Mouse (Mus musculus) activated CD4-positive, CD25-positive, alpha-beta regulatory T cell, adult 4 months (primary cell): ENCODE results near the gene Slc6a17. TPM values are rescaled to one million over a fixed set of nuclear protein-coding genes. Genes with fewer than 3 reads are reported as not detected.

Source experiments
- ATAC-seq: one replicate; pipeline ENCODE4 v1.8.0; 2017
- polyA plus RNA-seq, 2 experiments: library from polyadenylated mRNA; unstranded; fragments of 100-300 nt; shearing (Covaris generic); gene quantifications; one replicate each; pipeline ENCODE4 v1.2.1; 2017

Slc6a17 gene
- polyA plus RNA-seq, 2 experiments from 2014 or later: not detected

GRCm38 (mm10) chr3:107459773-107460431 lies 57.9 kb downstream of the Slc6a17 start:
- ATAC-seq: no peak

- no peak for ATAC-seq
Measured at GRCm38 (mm10) chr3:107459196-107459772, 58.5 kb downstream of the Slc6a17 start, which contains the start of gene Kcnc4. Kcnc4 (minus strand) TSS chr3:107459552.

GRCm38 (mm10) chr3:107458528-107459195 lies 59.2 kb downstream of the Slc6a17 start:
- ATAC-seq: no peak

DNA sequence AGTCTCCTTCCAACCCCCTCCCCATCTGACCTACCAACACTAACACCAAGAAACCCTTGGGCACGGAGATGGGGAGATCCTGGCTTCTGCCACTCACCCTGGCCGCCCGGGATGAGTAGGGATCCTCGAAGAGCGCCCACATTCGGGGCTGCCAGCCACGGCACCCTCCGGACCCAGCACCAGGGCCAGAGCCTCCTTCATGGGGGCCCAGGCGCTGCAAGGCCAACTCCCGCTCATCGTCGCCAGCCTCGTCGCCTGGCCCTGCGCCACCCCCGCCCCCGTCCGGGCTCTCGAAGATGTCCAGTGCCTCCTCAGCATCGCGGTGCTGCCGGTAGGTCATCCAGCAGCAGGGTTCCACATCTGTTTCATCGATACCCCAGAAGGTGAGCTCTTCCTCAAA lies 59.7 kb downstream of the Slc6a17 start:
- ATAC-seq: no peak

- ATAC-seq: no peak
Measured at GRCm38 (mm10) chr3:107454280-107454679, 63.5 kb downstream of the Slc6a17 start.

- no peak for ATAC-seq
Measured at GRCm38 (mm10) chr3:107446822-107447221, 71.0 kb downstream of the Slc6a17 start.

DNA sequence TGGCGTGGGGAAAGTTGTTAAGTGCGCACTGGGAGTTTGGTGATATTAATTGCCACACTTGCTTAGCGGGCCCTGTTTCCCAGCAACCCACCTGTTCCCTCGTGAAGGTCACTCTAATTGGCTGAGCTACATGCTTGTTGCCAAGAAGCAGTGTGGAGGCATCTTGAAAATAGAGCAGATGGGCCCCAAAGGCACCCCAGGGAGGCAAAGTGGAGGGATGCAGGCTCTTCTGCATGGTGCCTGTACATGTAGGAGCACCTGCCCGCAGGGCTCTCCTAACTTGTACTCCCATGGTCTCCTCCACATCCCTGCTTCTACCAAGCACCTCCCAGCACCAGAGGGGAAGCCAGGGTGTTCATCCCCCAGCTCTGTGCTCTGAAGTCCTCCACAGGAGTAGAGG lies 74.0 kb downstream of the Slc6a17 start:
- ATAC-seq: no peak

GRCm38 (mm10) chr3:107442191-107442590 lies 75.6 kb downstream of the Slc6a17 start:
- no peak for ATAC-seq

GRCm38 (mm10) chr3:107441306-107441705 lies 76.5 kb downstream of the Slc6a17 start:
- no peak for ATAC-seq

DNA sequence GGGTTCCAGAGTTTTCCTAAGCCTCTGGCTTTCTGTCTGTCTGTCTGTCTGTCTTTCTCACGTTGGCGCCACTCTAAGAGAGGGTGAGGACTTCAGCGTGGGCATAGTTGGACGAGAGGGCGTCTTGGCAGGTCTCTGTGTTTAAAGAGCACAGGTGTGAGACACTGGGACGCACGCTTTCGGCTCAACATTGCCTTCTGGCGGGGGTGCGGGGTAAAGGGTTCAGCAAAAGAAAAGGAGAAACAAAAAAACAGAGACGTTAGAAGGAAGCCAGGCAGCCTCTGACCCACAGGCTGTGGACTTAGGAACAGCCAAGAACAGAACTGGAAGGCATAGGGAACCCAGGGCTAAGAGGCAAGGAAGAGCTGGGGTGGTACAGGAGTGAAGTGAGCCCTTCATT lies 78.5 kb downstream of the Slc6a17 start:
- ATAC-seq: no peak

- ATAC-seq: no peak
Measured at GRCm38 (mm10) chr3:107437666-107438065, 80.2 kb downstream of the Slc6a17 start.

DNA sequence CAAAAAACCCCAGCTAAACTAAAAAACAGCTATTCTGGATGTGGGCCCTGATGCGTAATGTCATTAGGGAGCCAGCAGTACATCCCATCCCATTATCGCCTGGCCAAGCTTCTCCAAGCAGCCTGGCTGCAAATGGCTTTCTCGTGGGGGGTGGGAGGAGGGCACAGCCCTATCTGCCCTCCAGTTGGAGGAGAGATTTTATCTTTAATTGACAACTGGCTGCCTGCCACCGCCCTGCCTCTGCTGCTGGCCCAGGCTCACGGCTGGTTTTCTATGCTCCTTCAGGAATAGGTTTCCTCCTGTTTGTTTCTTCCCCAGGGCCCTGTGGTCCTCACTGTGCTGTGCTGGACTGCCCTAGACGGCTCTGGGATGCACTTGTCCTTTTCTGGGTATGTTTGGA lies 81.4 kb downstream of the Slc6a17 start:
- no peak for ATAC-seq

- no peak for ATAC-seq
Measured at GRCm38 (mm10) chr3:107433614-107434013, 84.2 kb downstream of the Slc6a17 start.

DNA sequence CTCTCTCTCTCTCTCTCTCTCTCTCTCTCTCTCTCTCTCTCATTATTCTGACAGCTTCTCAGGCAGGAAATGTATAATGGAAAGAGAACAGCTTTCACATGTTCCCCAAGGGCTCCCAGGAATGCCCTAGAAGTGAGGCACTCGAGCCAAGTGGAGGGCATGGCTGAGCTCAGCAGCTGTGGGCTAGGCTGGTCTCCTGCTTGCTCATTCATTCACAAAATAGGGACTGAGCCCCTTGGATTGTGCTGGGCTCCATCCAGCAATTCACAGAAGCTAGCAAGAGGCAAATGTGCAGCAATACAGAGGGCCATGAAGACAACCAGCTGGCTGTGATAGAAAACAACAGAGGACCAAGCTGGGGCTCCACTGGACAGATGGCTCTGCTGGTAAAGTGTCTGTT lies 86.5 kb downstream of the Slc6a17 start:
- ATAC-seq: no peak

DNA sequence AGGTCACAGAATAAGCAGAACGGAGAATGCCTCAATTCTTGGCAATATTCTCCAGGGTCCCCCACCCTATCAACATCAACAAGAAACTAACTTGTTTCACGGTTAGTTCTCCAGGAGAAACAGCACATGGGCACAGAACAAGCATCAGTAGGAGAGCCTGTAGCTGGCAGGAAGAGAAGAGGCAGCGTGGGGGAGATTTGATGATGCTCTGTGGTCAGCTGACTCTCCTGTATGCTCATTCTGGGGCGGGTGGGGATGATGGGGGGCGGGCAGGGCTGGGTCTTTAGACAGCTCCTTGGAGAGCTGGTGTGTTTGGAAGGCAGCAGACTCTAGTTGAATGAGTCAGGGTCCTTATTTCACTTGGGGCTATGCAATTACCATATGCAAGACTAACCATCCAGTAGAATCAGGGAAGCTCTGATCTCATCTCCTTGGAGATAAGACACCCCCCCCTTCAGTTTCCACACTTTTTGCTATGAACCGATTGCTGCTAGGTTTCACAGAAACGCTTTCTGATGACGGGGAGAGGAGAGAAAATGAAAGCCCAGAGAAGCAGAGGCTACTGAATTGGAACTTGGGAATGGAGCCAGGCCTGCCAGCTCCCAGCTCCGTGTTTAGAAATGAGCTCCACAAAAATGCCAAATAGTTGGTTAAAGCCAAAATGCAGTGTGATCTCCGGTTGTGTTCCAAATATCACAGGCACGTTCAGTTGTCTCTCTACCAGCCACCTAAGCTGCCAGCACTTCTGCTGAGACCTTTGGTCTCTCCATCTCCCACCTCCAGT lies 93.4 kb downstream of the Slc6a17 start:
- ATAC-seq: no peak

- no peak for ATAC-seq
Measured at GRCm38 (mm10) chr3:107420156-107420555, 97.7 kb downstream of the Slc6a17 start.

Other genes starting within 250 kb of the Slc6a17 start
- gene Lamtor5, start 239.2 kb downstream of the Slc6a17 start, polyA plus RNA-seq: 100 to 1,000 TPM; 223 to 224 TPM
- gene Slc16a4, start 226.8 kb downstream of the Slc6a17 start, polyA plus RNA-seq: 1 to 10 TPM in 1 of 2 experiments, under 1 TPM in 1; 0.57 to 2.6 TPM
- 10 to 100 TPM; 13.2 to 19.5 TPM for gene Rbm15, start 184.3 kb downstream of the Slc6a17 start, polyA plus RNA-seq
- not detected for gene Kcnc4, start 58.5 kb downstream of the Slc6a17 start, polyA plus RNA-seq
- not detected for gene Ubl4b, start 37.1 kb upstream of the Slc6a17 start, polyA plus RNA-seq
- gene Alx3, start 77.0 kb upstream of the Slc6a17 start, polyA plus RNA-seq: not detected
- gene Gm10961, start 113.3 kb upstream of the Slc6a17 start, polyA plus RNA-seq: not detected
- gene Strip1, start 113.7 kb upstream of the Slc6a17 start, polyA plus RNA-seq: 10 to 100 TPM; 14.6 to 17.9 TPM
- 10 to 100 TPM; 14.8 to 24.1 TPM for gene Ahcyl1, start 178.5 kb upstream of the Slc6a17 start, polyA plus RNA-seq
- 10 to 100 TPM; 11.0 to 23.3 TPM for gene Csf1, start 242.5 kb upstream of the Slc6a17 start, polyA plus RNA-seq